Mouse (Mus musculus): ENCODE data around the gene Gm10717.
"Not testable (repeated sequence)": the region's sequence is repeated elsewhere in the genome, so short reads cannot be mapped to it uniquely, and the experiment has no call there.

DNA sequence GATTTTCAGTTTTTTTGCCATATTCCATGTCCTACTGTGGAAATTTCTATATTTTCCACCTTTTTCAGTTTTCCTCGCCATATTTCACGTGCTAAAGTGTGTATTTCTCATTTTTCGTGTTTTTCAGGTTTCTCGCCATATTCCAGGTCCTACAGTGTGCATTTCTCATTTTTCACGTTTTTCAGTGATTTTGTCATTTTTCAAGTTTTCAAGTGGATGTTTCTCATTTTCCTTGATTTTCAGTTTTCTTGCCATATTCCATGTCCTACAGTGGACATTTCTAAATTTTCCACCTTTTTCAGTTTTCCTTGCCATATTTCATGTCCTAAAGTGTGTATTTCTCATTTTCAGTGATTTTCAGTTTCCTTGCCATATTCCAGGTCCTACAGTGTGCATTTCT, 919 bp downstream of the Gm10717 start:
- TF ChIP-seq GATA1 (IDR thresholded peaks at IDR 0.05; ENCODE audit: borderline replicate concordance, low read length); FLI1 (IDR thresholded peaks at IDR 0.05; ENCODE audit: low read length): not testable (repeated sequence)

Measured in megakaryocyte, embryonic 14.5 days (primary cell).